Mouse (Mus musculus) cerebellum, adult 2 months (tissue): ENCODE measurements around the gene Lactb.

Experiments
- CTCF ChIP-seq: fragments of 200-500 bp; IDR thresholded peaks from 2 replicates; pipeline ENCODE4 v1.5.1; 2011; ENCODE audit warnings: low read depth, mild to moderate bottlenecking, control low read depth, low read length, moderate library complexity, borderline replicate concordance; ENCODE audit not compliant: insufficient read depth
- POLR2A ChIP-seq: fragments of 200-500 bp; IDR thresholded peaks from 2 replicates; pipeline ENCODE4 v1.6.1; 2011; ENCODE audit warnings: low read length, control low read depth, borderline replicate concordance; ENCODE audit not compliant: insufficient read depth

DNA sequence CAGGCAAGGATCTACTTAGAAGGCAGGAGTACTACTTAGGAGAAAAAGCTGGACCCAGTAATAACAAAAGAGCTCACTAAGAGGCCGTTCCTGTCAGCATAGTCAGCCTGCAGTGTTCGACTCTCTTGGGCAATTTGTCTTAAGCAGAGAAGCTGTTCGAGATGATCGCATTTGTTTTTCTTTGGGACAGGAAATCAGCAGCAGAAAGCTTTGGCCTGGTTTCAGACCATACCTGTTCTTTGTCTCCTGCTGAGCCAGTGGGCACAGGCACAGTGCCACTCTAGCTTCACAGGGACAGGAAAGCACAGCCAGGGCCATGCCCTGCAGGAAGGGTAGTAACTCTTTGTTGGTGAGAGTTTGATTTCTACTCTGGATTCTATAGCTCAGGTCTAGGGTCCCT lies 31.1 kb upstream of the Lactb start:
- TF ChIP-seq CTCF (no peak), POLR2A (no peak)
